Mouse (Mus musculus) limb, embryonic 10.5 days (tissue): ENCODE measurements around the gene Gse1. TPM values are rescaled to one million over a fixed set of nuclear protein-coding genes. Genes with fewer than 3 reads are reported as not detected.

Experiments used
- DNase-seq: peaks from one replicate; pipeline ENCODE4 v3.0.0-alpha.2; 2017; ENCODE audit warnings: low spot score
- H3K27ac ChIP-seq: fragments of 300-500 bp; sonication (generic); 2 replicates; pipeline ENCODE4 v1.5.1; 2016; ENCODE audit warnings: mild to moderate bottlenecking
- H3K27me3 ChIP-seq: fragments of 300-500 bp; sonication (generic); 2 replicates; pipeline ENCODE4 v1.6.1; 2016; ENCODE audit warnings: low read depth, mild to moderate bottlenecking; ENCODE audit not compliant: poor library complexity, severe bottlenecking
- H3K36me3 ChIP-seq: fragments of 300-500 bp; sonication (generic); 2 replicates; pipeline ENCODE4 v1.6.1; 2016; ENCODE audit warnings: mild to moderate bottlenecking, moderate library complexity
- H3K4me1 ChIP-seq: fragments of 300-500 bp; sonication (generic); 2 replicates; pipeline ENCODE4 v1.6.1; 2016
- H3K4me3 ChIP-seq: fragments of 300-500 bp; sonication (generic); 2 replicates; pipeline ENCODE4 v1.5.1; 2016; ENCODE audit warnings: mild to moderate bottlenecking, moderate library complexity
- H3K9me3 ChIP-seq: fragments of 300-500 bp; sonication (generic); replicated peaks from 2 replicates; pipeline ENCODE4 v1.6.1; 2016; ENCODE audit warnings: mild to moderate bottlenecking
- WGBS: fragments of 180-500 bp; shearing (Covaris S2); methylation state at CpG from one replicate; pipeline ENCODE4 v1.1.7; 2016; 5-methylcytosine and 5-hydroxymethylcytosine counted together
- polyA plus RNA-seq: library from polyadenylated mRNA; unstranded; fragments of >200 nt; fragmentation: Nextera tagmentation; extraction: Ambion mirVana; gene quantifications from 2 replicates; pipeline ENCODE4 v1.2.1, GENCODE M21; 2016

Gse1 gene
- polyA plus RNA-seq, 1 experiment from 2014 or later: 6.7 TPM

GRCm38 (mm10) chr8:120559654-120560053 lies 331.4 kb downstream of the Gse1 start:
- no peaks in the 10 kb centered on the region; the same call in 1 of the 2 replicates for H3K27me3 ChIP-seq
- H3K4me3 ChIP-seq: peak overlapping the region; percentile 4; the same call in 1 of the 2 replicates
- peak; percentile 57 for DNase-seq
- 15% methylated on average over 11 of the region's 11 CpGs for WGBS
- H3K4me1 ChIP-seq: peaks cover 100% of the 10 kb centered on the region
- peak overlapping the region; percentile 74 for H3K27ac ChIP-seq
- peaks cover 20% of the 10 kb centered on the region for H3K36me3 ChIP-seq
- no peaks in the 10 kb centered on the region for H3K9me3 ChIP-seq

- Histone ChIP-seq H3K27ac (peak overlapping the region; percentile 74; the same call in 1 of the 2 replicates), H3K27me3 (no peaks in the 10 kb centered on the region; the same call in 1 of the 2 replicates), H3K4me3 (no peak overlapping the region), H3K36me3 (peaks cover 16% of the 10 kb centered on the region; the same call in 1 of the 2 replicates), H3K4me1 (peaks cover 100% of the 10 kb centered on the region), H3K9me3 (no peaks in the 10 kb centered on the region)
- DNase-seq: no peak
- 48% methylated on average over 5 of the region's 5 CpGs for WGBS
Observed at GRCm38 (mm10) chr8:120560535-120560934, 332.3 kb downstream of the Gse1 start.

- Histone ChIP-seq H3K9me3 (no peaks in the 10 kb centered on the region), H3K27me3 (no peaks in the 10 kb centered on the region; the same call in 1 of the 2 replicates), H3K4me1 (peaks cover 100% of the 10 kb centered on the region), H3K27ac (peak overlapping the region; percentile 81), H3K4me3 (no peak overlapping the region), H3K36me3 (peaks cover 13% of the 10 kb centered on the region)
- DNase-seq: no peak
- 83% methylated on average over 22 of the region's 22 CpGs for WGBS
Observed at GRCm38 (mm10) chr8:120561539-120562435, 333.5 kb downstream of the Gse1 start.

- H3K27ac ChIP-seq: peak overlapping the region; percentile 81
- no peaks in the 10 kb centered on the region for H3K9me3 ChIP-seq
- 55% methylated on average over 18 of the region's 18 CpGs for WGBS
- no peak for DNase-seq
- peaks cover 98% of the 10 kb centered on the region for H3K4me1 ChIP-seq
- peaks cover 23% of the 10 kb centered on the region for H3K36me3 ChIP-seq
- no peaks in the 10 kb centered on the region; the same call in 1 of the 2 replicates for H3K27me3 ChIP-seq
- peak overlapping the region; percentile 9; the same call in 1 of the 2 replicates for H3K4me3 ChIP-seq
Observed at GRCm38 (mm10) chr8:120562680-120563347, 334.6 kb downstream of the Gse1 start.

- peak; percentile 70 for DNase-seq
- Histone ChIP-seq H3K4me3 (peak overlapping the region; percentile 9; the same call in 1 of the 2 replicates), H3K4me1 (peaks cover 94% of the 10 kb centered on the region), H3K9me3 (no peaks in the 10 kb centered on the region), H3K27ac (peak overlapping the region; percentile 81), H3K36me3 (peaks cover 29% of the 10 kb centered on the region), H3K27me3 (no peaks in the 10 kb centered on the region; the same call in 1 of the 2 replicates)
- WGBS: 3% methylated on average over 8 of the region's 8 CpGs
Observed at GRCm38 (mm10) chr8:120563348-120563724, 335.1 kb downstream of the Gse1 start.

GRCm38 (mm10) chr8:120563851-120564837 lies 335.9 kb downstream of the Gse1 start:
- Histone ChIP-seq H3K4me3 (peak overlapping the region; percentile 9; the same call in 1 of the 2 replicates), H3K27me3 (no peaks in the 10 kb centered on the region; the same call in 1 of the 2 replicates), H3K4me1 (peaks cover 89% of the 10 kb centered on the region), H3K9me3 (no peaks in the 10 kb centered on the region), H3K36me3 (peaks cover 30% of the 10 kb centered on the region), H3K27ac (peak overlapping the region; percentile 81)
- peak; percentile 63 for DNase-seq
- 31% methylated on average over 20 of the region's 20 CpGs for WGBS

- 9% methylated on average over 7 of the region's 7 CpGs for WGBS
Observed at GRCm38 (mm10) chr8:120565151-120565711, 337.0 kb downstream of the Gse1 start.

GRCm38 (mm10) chr8:120566681-120567080 lies 338.4 kb downstream of the Gse1 start:
- no peak overlapping the region for H3K27ac ChIP-seq
- no peak for DNase-seq
- H3K36me3 ChIP-seq: peaks cover 54% of the 10 kb centered on the region
- 92% methylated on average over 8 of the region's 8 CpGs for WGBS
- peaks cover 86% of the 10 kb centered on the region for H3K4me1 ChIP-seq
- no peaks in the 10 kb centered on the region for H3K9me3 ChIP-seq
- H3K4me3 ChIP-seq: no peak overlapping the region
- H3K27me3 ChIP-seq: no peaks in the 10 kb centered on the region; the same call in 1 of the 2 replicates

More at GRCm38 (mm10) chr8:120565151-120565711, 337.0 kb downstream of the Gse1 start:
- Histone ChIP-seq H3K27ac (peak overlapping the region; percentile 77), H3K9me3 (no peaks in the 10 kb centered on the region), H3K27me3 (no peaks in the 10 kb centered on the region; the same call in 1 of the 2 replicates), H3K4me3 (peak overlapping the region; percentile 14; the same call in 1 of the 2 replicates), H3K4me1 (peaks cover 89% of the 10 kb centered on the region), H3K36me3 (peaks cover 40% of the 10 kb centered on the region)
- DNase-seq: peak; percentile 70

GRCm38 (mm10) chr8:120567731-120568130 lies 339.5 kb downstream of the Gse1 start:
- H3K4me3 ChIP-seq: no peak overlapping the region
- peaks cover 65% of the 10 kb centered on the region for H3K36me3 ChIP-seq
- peaks cover 86% of the 10 kb centered on the region for H3K4me1 ChIP-seq
- 97% methylated on average over 17 of the region's 17 CpGs for WGBS
- no peak overlapping the region for H3K27ac ChIP-seq
- no peaks in the 10 kb centered on the region for H3K27me3 ChIP-seq
- no peak for DNase-seq
- H3K9me3 ChIP-seq: no peaks in the 10 kb centered on the region

GRCm38 (mm10) chr8:120568164-120568798 lies 340.0 kb downstream of the Gse1 start:
- Histone ChIP-seq H3K4me3 (no peak overlapping the region), H3K4me1 (peaks cover 85% of the 10 kb centered on the region), H3K27me3 (no peaks in the 10 kb centered on the region; the same call in 1 of the 2 replicates), H3K9me3 (no peaks in the 10 kb centered on the region), H3K27ac (no peak overlapping the region), H3K36me3 (peaks cover 70% of the 10 kb centered on the region)
- no peak for DNase-seq
- 96% methylated on average over 37 of the region's 37 CpGs for WGBS

- WGBS: 96% methylated on average over 17 of the region's 17 CpGs
- H3K4me3 ChIP-seq: no peak overlapping the region
- 0 out of 2 replicates have a peak overlapping the region, but pooled peaks have one; percentile 22 for H3K27ac ChIP-seq
- H3K4me1 ChIP-seq: peaks cover 85% of the 10 kb centered on the region
- no peak for DNase-seq
- no peaks in the 10 kb centered on the region for H3K9me3 ChIP-seq
- no peaks in the 10 kb centered on the region; the same call in 1 of the 2 replicates for H3K27me3 ChIP-seq
- H3K36me3 ChIP-seq: peaks cover 79% of the 10 kb centered on the region
Observed at GRCm38 (mm10) chr8:120569123-120569522, 340.9 kb downstream of the Gse1 start.
